8 mouse cellular contexts compared by ENCODE assay signal in the genomic region with DNA sequence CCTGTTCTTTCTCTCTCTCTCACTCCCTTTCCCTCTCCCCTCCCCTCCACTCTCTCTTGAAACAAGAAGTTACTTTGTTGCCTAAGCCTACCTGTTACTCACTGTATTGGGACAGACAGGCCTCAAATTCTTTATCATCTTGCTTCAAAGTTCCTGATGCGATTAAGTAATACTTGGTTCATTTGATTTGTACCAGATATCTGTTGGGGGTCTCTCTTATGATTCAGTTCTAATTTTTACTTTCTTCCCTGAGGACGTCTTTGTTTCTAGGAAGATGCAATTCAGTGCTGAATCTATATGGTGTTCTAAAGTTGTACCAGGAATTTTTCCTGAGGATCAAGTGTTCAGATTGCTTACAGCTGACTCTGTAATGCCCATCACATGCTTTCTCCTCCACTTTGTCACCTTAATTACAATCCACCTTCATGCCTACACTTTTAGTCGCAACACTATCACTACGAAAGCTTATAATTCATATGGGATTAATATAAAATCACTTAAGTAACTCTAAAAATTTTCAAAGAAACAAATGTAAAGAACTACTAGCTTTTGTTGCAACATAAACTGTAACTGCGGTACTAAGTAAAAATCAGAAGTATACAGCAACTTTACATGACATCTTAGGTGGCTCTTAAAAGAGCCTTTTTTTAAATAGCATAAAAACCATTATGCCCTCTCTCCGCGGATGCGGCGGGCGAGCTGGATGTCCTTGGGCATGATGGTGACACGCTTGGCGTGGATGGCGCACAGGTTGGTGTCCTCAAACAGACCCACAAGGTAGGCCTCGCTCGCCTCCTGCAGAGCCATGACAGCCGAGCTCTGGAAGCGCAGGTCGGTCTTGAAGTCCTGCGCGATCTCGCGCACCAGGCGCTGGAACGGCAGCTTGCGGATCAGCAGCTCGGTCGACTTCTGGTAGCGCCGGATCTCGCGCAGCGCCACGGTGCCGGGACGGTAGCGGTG. TPM values are rescaled to one million over a fixed set of nuclear protein-coding genes. Genes with fewer than 3 reads are reported as not detected.
DNase-seq lines count a peak whose midpoint lies in the region; ATAC-seq and TF ChIP-seq lines count a peak whose summit lies in the region.

No protein-coding gene starts in this region.

- H3K36me3 ChIP-seq in ES-E14 (ENCODE audit: control insufficient read depth, insufficient read depth, low read length, poor library complexity, severe bottlenecking) = no peaks in the 10 kb centered on the region
- H3K36me3 ChIP-seq in forebrain, embryonic 15.5 days = no peaks in the 10 kb centered on the region
- no peaks in the 10 kb centered on the region for H3K36me3 ChIP-seq in liver, embryonic 15.5 days (replicated peaks)

- H3K4me1 ChIP-seq in ES-E14 (ENCODE audit: control insufficient read depth in 2 of 2, insufficient read depth in 2 of 2, low read length in 2 of 2, poor library complexity in 1 of 2) = peaks cover 1 to 3% of the 10 kb centered on the region in 2 experiments; a peak in 3 of 4 replicates
- H3K4me1 ChIP-seq in forebrain, embryonic 15.5 days = peaks cover 39% of the 10 kb centered on the region
- peaks cover 45% of the 10 kb centered on the region for H3K4me1 ChIP-seq in liver, embryonic 15.5 days (replicated peaks)

- H3K9ac ChIP-seq in ES-E14 (ENCODE audit: insufficient read depth, low read depth, low read length, poor library complexity, severe bottlenecking) = peak overlapping the region; percentile 87
- H3K9ac ChIP-seq in forebrain, embryonic 15.5 days (replicated peaks) = 0 out of 2 replicates have a peak overlapping the region, but pooled peaks have one; percentile 24
- peak overlapping the region; percentile 62 for H3K9ac ChIP-seq in liver, embryonic 15.5 days

- H3K4me3 ChIP-seq in ES-E14 (ENCODE audit: insufficient read depth in 1 of 2, low read depth in 1 of 2, low read length in 2 of 2, poor library complexity in 1 of 2, severe bottlenecking in 1 of 2) = peak overlapping the region; percentile 3 to 70
- peak overlapping the region; percentile 51 for H3K4me3 ChIP-seq in forebrain, embryonic 15.5 days
- peak overlapping the region; percentile 62 for H3K4me3 ChIP-seq in liver, embryonic 15.5 days (replicated peaks)

- H3K4me2 ChIP-seq in forebrain, embryonic 15.5 days (replicated peaks) = peak overlapping the region; percentile 80
- peak overlapping the region; percentile 66 for H3K4me2 ChIP-seq in liver, embryonic 15.5 days

- no peaks in the 10 kb centered on the region for H3K27me3 ChIP-seq in forebrain, embryonic 15.5 days
- H3K27me3 ChIP-seq in liver, embryonic 15.5 days = no peaks in the 10 kb centered on the region

- DNase-seq in cerebellum, adult 9-10 months = peak; percentile 27
- no peak for DNase-seq in cerebellum, adult 18-20 months
- DNase-seq in ES-E14 (ENCODE audit: low read depth, low spot score) = no peak
- no peak for DNase-seq in retina, postnatal 1 day
- no peak for DNase-seq in lung, postnatal 4 days
- no peak for DNase-seq in spleen, postnatal 36 days (ENCODE audit: low spot score in 2 of 2)

- WGBS in forebrain, embryonic 15.5 days = 2% methylated on average over 17 of the region's 36 CpGs
- WGBS in liver, embryonic 15.5 days (ENCODE audit: insufficient replicate concordance) = under 1% methylated on average over 19 of the region's 36 CpGs

- in situ Hi-C loops in ES-E14 (cut with MboI; ENCODE audit: low sequenced_read_pairs in 2 of 2, unreplicated experiment in 2 of 2) = loop anchor here in 1 of 2 experiments (5.0 to 10.0 kb wide), 3 partner anchors 52 to 1710 kb away; a partner anchor contains a TSS

- H3K27ac ChIP-seq in ES-E14 (ENCODE audit: insufficient read depth, low read depth, low read length, poor library complexity, severe bottlenecking) = peak overlapping the region; percentile 93
- peak overlapping the region; percentile 67 for H3K27ac ChIP-seq in forebrain, embryonic 15.5 days (replicated peaks)
- peak overlapping the region; percentile 99 for H3K27ac ChIP-seq in liver, embryonic 15.5 days (replicated peaks)

- no peaks in the 10 kb centered on the region for H3K9me3 ChIP-seq in ES-E14 (ENCODE audit: control insufficient read depth, insufficient read depth, low read depth, low read length)
- no peaks in the 10 kb centered on the region for H3K9me3 ChIP-seq in forebrain, embryonic 15.5 days
- H3K9me3 ChIP-seq in liver, embryonic 15.5 days (replicated peaks) = no peaks in the 10 kb centered on the region

- no peak for ATAC-seq in forebrain, embryonic 15.5 days (replicated peaks)
- no peak for ATAC-seq in liver, embryonic 15.5 days (ENCODE audit: insufficient read depth)

TF ChIP-seq in ES-E14, 5 proteins besides CTCF, POLR2A, EP300 and RAD21:
- no peak for TF ChIP-seq ZNF384 (IDR thresholded peaks at IDR 0.05; ENCODE audit: low read depth, low read length)
- TF ChIP-seq MAFK (IDR thresholded peaks at IDR 0.05; ENCODE audit: insufficient read depth, low read depth, low read length) = no peak
- no peak for TF ChIP-seq ZC3H11A (IDR thresholded peaks at IDR 0.05; ENCODE audit: borderline replicate concordance, low read depth, low read length)
- TF ChIP-seq CHD2 (IDR thresholded peaks at IDR 0.05; ENCODE audit: low read depth, low read length) = 0 out of 2 replicates have a peak, but pooled peaks have one; percentile 47
- no peak for TF ChIP-seq HCFC1 (IDR thresholded peaks at IDR 0.05; ENCODE audit: borderline replicate concordance, insufficient read depth, low read length)

RNA-seq across cellular contexts. Expression of a gene that starts 0.7 kb away (rescaled TPM):
- total RNA-seq in ES-E14 (2012; rRNA removed) = 970 and 1,161 TPM in 2 replicates
- 3.9 and 4.1 TPM in 2 replicates for polyA plus RNA-seq in forebrain, embryonic 15.5 days (2015; fragmentation: Nextera tagmentation; extraction: Ambion mirVana)
- polyA plus RNA-seq in liver, embryonic 15.5 days (2015; fragmentation: Nextera tagmentation; extraction: Ambion mirVana) = 6.4 and 7.3 TPM in 2 replicates

RNA-seq across cellular contexts. Expression of a gene that starts 1.8 kb away (rescaled TPM):
- 1,224 and 1,736 TPM in 2 replicates for total RNA-seq in ES-E14 (2012; rRNA removed)
- 1.8 and 2.0 TPM in 2 replicates for polyA plus RNA-seq in forebrain, embryonic 15.5 days (2015; fragmentation: Nextera tagmentation; extraction: Ambion mirVana)
- 5.6 and 5.7 TPM in 2 replicates for polyA plus RNA-seq in liver, embryonic 15.5 days (2015; fragmentation: Nextera tagmentation; extraction: Ambion mirVana)

RNA-seq across cellular contexts. Expression of a gene that starts 6.1 kb away (rescaled TPM):
- total RNA-seq in ES-E14 (2012; rRNA removed) = 379 and 496 TPM in 2 replicates
- 22.8 and 24.6 TPM in 2 replicates for polyA plus RNA-seq in forebrain, embryonic 15.5 days (2015; fragmentation: Nextera tagmentation; extraction: Ambion mirVana)
- polyA plus RNA-seq in liver, embryonic 15.5 days (2015; fragmentation: Nextera tagmentation; extraction: Ambion mirVana) = 81.0 and 85.5 TPM in 2 replicates

RNA-seq across cellular contexts. Expression of a gene that starts 6.2 kb away (rescaled TPM):
- 2,399 and 2,956 TPM in 2 replicates for total RNA-seq in ES-E14 (2012; rRNA removed)
- 26.0 and 31.2 TPM in 2 replicates for polyA plus RNA-seq in forebrain, embryonic 15.5 days (2015; fragmentation: Nextera tagmentation; extraction: Ambion mirVana)
- polyA plus RNA-seq in liver, embryonic 15.5 days (2015; fragmentation: Nextera tagmentation; extraction: Ambion mirVana) = 60.0 and 64.5 TPM in 2 replicates

RNA-seq across cellular contexts. Expression of a gene that starts 7.4 kb away (rescaled TPM):
- 667 and 954 TPM in 2 replicates for total RNA-seq in ES-E14 (2012; rRNA removed)
- 7.9 and 11.7 TPM in 2 replicates for polyA plus RNA-seq in forebrain, embryonic 15.5 days (2015; fragmentation: Nextera tagmentation; extraction: Ambion mirVana)
- 13.6 and 15.4 TPM in 2 replicates for polyA plus RNA-seq in liver, embryonic 15.5 days (2015; fragmentation: Nextera tagmentation; extraction: Ambion mirVana)

Comparison
In these comparisons a context has a peak if more than half of its experiments do, and no peak if none do; other contexts are left out.
1. H3K9ac ChIP-seq: peak in every context shown above with its lines; median percentile 87 in ES-E14; 62 in liver, embryonic 15.5 days; 24 in forebrain, embryonic 15.5 days.